Comparison of ENCODE assay signal across 20 mouse cellular contexts in genomic region chr17:46126608-46127007, GRCm38 (mm10). TPM values are rescaled to one million over a fixed set of nuclear protein-coding genes. Genes with fewer than 3 reads are reported as not detected.
DNase-seq lines count a peak whose midpoint lies in the region; ATAC-seq lines count a peak whose summit lies in the region.
"Had no signal": no experiment of that assay in that cellular context is flagged by ENCODE, and none has a peak within 500 bp of the region (broad histone marks: within the 10 kb centered on the region; RNA-seq: fewer than 3 reads in every experiment).

No protein-coding gene starts in this region.

- H3K9ac ChIP-seq in hindbrain, embryonic 13.5 days: peak overlapping the region; percentile 46
- no peak overlapping the region for H3K9ac ChIP-seq in hindbrain, embryonic 11.5 days (ENCODE audit: low read depth, low read length)
- H3K9ac ChIP-seq in midbrain, embryonic 15.5 days: no peak overlapping the region
- H3K9ac ChIP-seq: limb, embryonic 12.5 days; liver, embryonic 14.5 days had no signal

- 76% methylated on average over 6 of the region's 6 CpGs for WGBS in hindbrain, embryonic 13.5 days
- 92% methylated on average over 6 of the region's 6 CpGs for WGBS in hindbrain, embryonic 11.5 days
- WGBS in limb, embryonic 10.5 days: 33% methylated on average over 6 of the region's 6 CpGs
- WGBS in midbrain, embryonic 15.5 days: 89% methylated on average over 6 of the region's 6 CpGs

- no peak overlapping the region for H3K4me3 ChIP-seq in hindbrain, embryonic 13.5 days
- no peak overlapping the region for H3K4me3 ChIP-seq in hindbrain, embryonic 11.5 days (ENCODE audit: low read depth, low read length)
- H3K4me3 ChIP-seq in limb, embryonic 10.5 days: no peak overlapping the region
- H3K4me3 ChIP-seq in midbrain, embryonic 15.5 days: no peak overlapping the region
- H3K4me3 ChIP-seq: embryonic facial prominence, embryonic 10.5 days; layer of hippocampus, adult 2 months; limb, embryonic 12.5 days; megakaryocyte, embryonic 14.5 days had no signal

- no peak for ATAC-seq in hindbrain, embryonic 13.5 days (ENCODE audit: low FRiP score)
- ATAC-seq in hindbrain, embryonic 11.5 days (ENCODE audit: low FRiP score): no peak
- no peak for ATAC-seq in midbrain, embryonic 15.5 days (replicated peaks)
- ATAC-seq: forebrain, embryonic 14.5 days had no signal

- H3K4me1 ChIP-seq in hindbrain, embryonic 13.5 days (replicated peaks): no peaks in the 10 kb centered on the region
- H3K4me1 ChIP-seq in hindbrain, embryonic 11.5 days (replicated peaks; ENCODE audit: control insufficient read depth, insufficient read depth, low read length): no peaks in the 10 kb centered on the region
- H3K4me1 ChIP-seq in limb, embryonic 10.5 days: peaks cover 26% of the 10 kb centered on the region
- no peaks in the 10 kb centered on the region for H3K4me1 ChIP-seq in midbrain, embryonic 15.5 days
- H3K4me1 ChIP-seq: embryonic facial prominence, embryonic 10.5 days; limb, embryonic 12.5 days had no signal

- H3K9me3 ChIP-seq in hindbrain, embryonic 13.5 days: no peaks in the 10 kb centered on the region
- H3K9me3 ChIP-seq in hindbrain, embryonic 11.5 days (ENCODE audit: control insufficient read depth, low read length): no peaks in the 10 kb centered on the region
- no peaks in the 10 kb centered on the region for H3K9me3 ChIP-seq in limb, embryonic 10.5 days (replicated peaks)
- no peaks in the 10 kb centered on the region for H3K9me3 ChIP-seq in midbrain, embryonic 15.5 days
- H3K9me3 ChIP-seq: embryonic facial prominence, embryonic 10.5 days; limb, embryonic 12.5 days; megakaryocyte, embryonic 14.5 days had no signal

- peaks cover 87% of the 10 kb centered on the region for H3K36me3 ChIP-seq in hindbrain, embryonic 13.5 days
- H3K36me3 ChIP-seq in hindbrain, embryonic 11.5 days (ENCODE audit: control insufficient read depth, insufficient read depth, low read length): peaks cover 15% of the 10 kb centered on the region; the same call in 1 of the 2 replicates
- peaks cover 93% of the 10 kb centered on the region for H3K36me3 ChIP-seq in limb, embryonic 10.5 days
- peaks cover 65% of the 10 kb centered on the region for H3K36me3 ChIP-seq in midbrain, embryonic 15.5 days (replicated peaks)

- no peaks in the 10 kb centered on the region for H3K27me3 ChIP-seq in hindbrain, embryonic 13.5 days
- H3K27me3 ChIP-seq in hindbrain, embryonic 11.5 days (ENCODE audit: control insufficient read depth, insufficient read depth, low read length): no peaks in the 10 kb centered on the region
- no peaks in the 10 kb centered on the region for H3K27me3 ChIP-seq in limb, embryonic 10.5 days (ENCODE audit: low read depth, poor library complexity, severe bottlenecking)
- H3K27me3 ChIP-seq in midbrain, embryonic 15.5 days (replicated peaks): no peaks in the 10 kb centered on the region
- H3K27me3 ChIP-seq: limb, embryonic 12.5 days; megakaryocyte, embryonic 14.5 days had no signal

- DNase-seq in hindbrain, embryonic 11.5 days (ENCODE audit: low spot score): no peak
- peak; percentile 52 for DNase-seq in adrenal gland, postnatal 25 days
- DNase-seq in limb, embryonic 10.5 days (ENCODE audit: low spot score): no peak
- DNase-seq in lung, postnatal 14 days: peak; percentile 76
- DNase-seq in gastrocnemius, adult 18-20 months (ENCODE audit: low spot score): no peak
- DNase-seq in layer of hippocampus, adult 18-20 months (ENCODE audit: low spot score in 2 of 2): no peak
- DNase-seq: B cell, adult 2 months; cerebellum, adult 11 months; cerebellum, postnatal 25 days; heart, postnatal 4 days; spleen, adult 18-20 months; thymus, adult 18-20 months had no signal

- no peak overlapping the region for H3K4me2 ChIP-seq in hindbrain, embryonic 13.5 days
- H3K4me2 ChIP-seq in hindbrain, embryonic 11.5 days (replicated peaks; ENCODE audit: low read depth, low read length): no peak overlapping the region
- no peak overlapping the region for H3K4me2 ChIP-seq in midbrain, embryonic 15.5 days
- H3K4me2 ChIP-seq: limb, embryonic 12.5 days had no signal

- H3K27ac ChIP-seq in hindbrain, embryonic 13.5 days: no peak overlapping the region
- H3K27ac ChIP-seq in hindbrain, embryonic 11.5 days (ENCODE audit: low read depth, low read length): no peak overlapping the region
- peak overlapping the region; percentile 68 for H3K27ac ChIP-seq in limb, embryonic 10.5 days
- no peak overlapping the region for H3K27ac ChIP-seq in midbrain, embryonic 15.5 days
- H3K27ac ChIP-seq: embryonic facial prominence, embryonic 10.5 days; layer of hippocampus, adult 2 months; limb, embryonic 12.5 days; liver, embryonic 14.5 days had no signal

RNA-seq across cellular contexts. Expression of gene Mrps18a, which starts 15.8 kb away (rescaled TPM):
- polyA plus RNA-seq in hindbrain, embryonic 13.5 days (2015; fragmentation: Nextera tagmentation; extraction: Ambion mirVana): 147 and 149 TPM in 2 replicates
- polyA plus RNA-seq in hindbrain, embryonic 11.5 days (2014; fragmentation: Nextera tagmentation; extraction: Ambion mirVana): 122 and 130 TPM in 2 replicates
- total RNA-seq in adrenal gland, postnatal 25 days (2021): 107 and 108 TPM in 2 replicates
- 184 and 192 TPM in 2 replicates for polyA plus RNA-seq in limb, embryonic 10.5 days (2016; fragmentation: Nextera tagmentation; extraction: Ambion mirVana)
- total RNA-seq in gastrocnemius, adult 18-20 months (2021): 10 to 100 TPM; 86.2 to 99.1 TPM
- 147 TPM in 2 replicates for polyA plus RNA-seq in midbrain, embryonic 15.5 days (2015; fragmentation: Nextera tagmentation; extraction: Ambion mirVana)
- 10 to 100 TPM; 86.4 to 93.2 TPM for total RNA-seq in layer of hippocampus, adult 18-20 months (2021)

RNA-seq across cellular contexts. Expression of gene Rsph9, which starts 17.4 kb away (rescaled TPM):
- polyA plus RNA-seq in hindbrain, embryonic 13.5 days (2015; fragmentation: Nextera tagmentation; extraction: Ambion mirVana): 31.6 and 33.8 TPM in 2 replicates
- 17.6 and 20.1 TPM in 2 replicates for polyA plus RNA-seq in hindbrain, embryonic 11.5 days (2014; fragmentation: Nextera tagmentation; extraction: Ambion mirVana)
- total RNA-seq in adrenal gland, postnatal 25 days (2021): 4.4 and 7.6 TPM in 2 replicates
- 7.7 and 10.0 TPM in 2 replicates for polyA plus RNA-seq in limb, embryonic 10.5 days (2016; fragmentation: Nextera tagmentation; extraction: Ambion mirVana)
- under 1 TPM; 0.47 to 0.57 TPM for total RNA-seq in gastrocnemius, adult 18-20 months (2021)
- 51.2 and 51.9 TPM in 2 replicates for polyA plus RNA-seq in midbrain, embryonic 15.5 days (2015; fragmentation: Nextera tagmentation; extraction: Ambion mirVana)
- total RNA-seq in layer of hippocampus, adult 18-20 months (2021): 10 to 100 TPM; 26.2 to 28.5 TPM

RNA-seq across cellular contexts. Expression of gene Mad2l1bp, which starts 26.7 kb away (rescaled TPM):
- 27.5 and 28.4 TPM in 2 replicates for polyA plus RNA-seq in hindbrain, embryonic 13.5 days (2015; fragmentation: Nextera tagmentation; extraction: Ambion mirVana)
- polyA plus RNA-seq in hindbrain, embryonic 11.5 days (2014; fragmentation: Nextera tagmentation; extraction: Ambion mirVana): 37.9 and 38.0 TPM in 2 replicates
- 18.3 and 20.6 TPM in 2 replicates for total RNA-seq in adrenal gland, postnatal 25 days (2021)
- polyA plus RNA-seq in limb, embryonic 10.5 days (2016; fragmentation: Nextera tagmentation; extraction: Ambion mirVana): 37.7 and 39.2 TPM in 2 replicates
- 10 to 100 TPM; 16.6 to 19.3 TPM for total RNA-seq in gastrocnemius, adult 18-20 months (2021)
- polyA plus RNA-seq in midbrain, embryonic 15.5 days (2015; fragmentation: Nextera tagmentation; extraction: Ambion mirVana): 21.3 and 24.8 TPM in 2 replicates
- total RNA-seq in layer of hippocampus, adult 18-20 months (2021): 10 to 100 TPM; 10.5 to 11.2 TPM

RNA-seq across cellular contexts. Expression of gene Gtpbp2, which starts 34.2 kb away (rescaled TPM):
- polyA plus RNA-seq in hindbrain, embryonic 13.5 days (2015; fragmentation: Nextera tagmentation; extraction: Ambion mirVana): 44.9 and 47.2 TPM in 2 replicates
- polyA plus RNA-seq in hindbrain, embryonic 11.5 days (2014; fragmentation: Nextera tagmentation; extraction: Ambion mirVana): 23.3 and 27.2 TPM in 2 replicates
- total RNA-seq in adrenal gland, postnatal 25 days (2021): 101 and 112 TPM in 2 replicates
- polyA plus RNA-seq in limb, embryonic 10.5 days (2016; fragmentation: Nextera tagmentation; extraction: Ambion mirVana): 31.8 and 40.6 TPM in 2 replicates
- 10 to 100 TPM; 41.0 to 41.4 TPM for total RNA-seq in gastrocnemius, adult 18-20 months (2021)
- polyA plus RNA-seq in midbrain, embryonic 15.5 days (2015; fragmentation: Nextera tagmentation; extraction: Ambion mirVana): 46.2 and 46.3 TPM in 2 replicates
- 100 to 1,000 TPM; 104 to 110 TPM for total RNA-seq in layer of hippocampus, adult 18-20 months (2021)

Comparison
In these comparisons a context has a peak if more than half of its experiments do, and no peak if none do; other contexts are left out.
1. DNase-seq: peak in adrenal gland, postnatal 25 days (single experiment) and lung, postnatal 14 days (single experiment); none in hindbrain, embryonic 11.5 days (single experiment), limb, embryonic 10.5 days (single experiment), gastrocnemius, adult 18-20 months (single experiment) and layer of hippocampus, adult 18-20 months (0 of 2).